Mouse (Mus musculus) adrenal gland, adult 2 months (tissue): ENCODE data around the gene Bbs9. TPM values are rescaled to one million over a fixed set of nuclear protein-coding genes. Genes with fewer than 3 reads are reported as not detected.
A peak's percentile ranks its signal among the peaks of the same experiment; 100 is the strongest.

Experiments
- DNase-seq: peaks from one replicate; pipeline ENCODE4 v3.0.0; 2021
- polyA plus RNA-seq: library from polyadenylated mRNA; depleted of rRNA; stranded (reverse); fragments of >200 nt; gene quantifications from 2 replicates; pipeline ENCODE4 v1.2.3, GENCODE M21; 2012
- total RNA-seq, 2 experiments: library from RNA; stranded (reverse); gene quantifications; 2 replicates each; pipeline ENCODE4 v1.2.3; 2021

Bbs9 gene
- total and polyA plus RNA-seq, 3 experiments = 4.3 to 18.0 (median 12.8) TPM

DNA sequence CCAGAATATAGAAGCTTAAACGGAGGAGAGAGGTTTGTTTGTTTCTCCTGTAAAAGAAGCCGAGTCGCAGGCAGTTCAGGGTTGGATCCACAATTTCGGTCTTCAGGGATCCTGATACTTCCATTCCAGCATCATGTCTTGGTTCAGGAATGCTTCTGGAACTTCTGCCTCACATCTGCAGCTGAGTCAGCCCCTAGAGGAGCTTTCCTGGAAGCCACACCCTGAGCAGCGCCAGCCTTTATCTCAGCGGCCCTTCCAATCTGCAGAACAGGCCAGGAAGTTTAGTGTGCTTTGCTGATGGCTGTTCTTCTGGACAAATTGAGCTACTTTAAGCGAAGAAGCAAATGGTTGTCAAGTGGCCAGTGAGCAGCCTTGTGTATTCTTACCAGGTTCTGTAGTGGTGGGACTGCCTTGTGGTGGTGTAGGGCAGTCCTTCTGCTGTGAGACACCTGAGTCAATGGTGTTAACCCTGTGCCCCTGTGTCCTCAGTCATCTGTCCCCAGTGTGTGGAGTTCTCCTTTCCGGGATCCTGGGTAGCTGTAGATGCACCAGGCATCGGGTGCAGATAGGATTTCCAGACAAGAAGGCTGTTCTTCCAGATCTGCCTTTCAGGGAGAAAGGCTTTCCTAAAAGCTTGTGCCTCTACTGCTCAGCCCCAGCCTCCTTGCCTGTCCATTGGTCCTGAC is 157.4 kb downstream of the Bbs9 start:
- DNase-seq = no peak

GRCm38 (mm10) chr9:22638502-22638901 is 163.0 kb downstream of the Bbs9 start:
- no peak for DNase-seq

DNA sequence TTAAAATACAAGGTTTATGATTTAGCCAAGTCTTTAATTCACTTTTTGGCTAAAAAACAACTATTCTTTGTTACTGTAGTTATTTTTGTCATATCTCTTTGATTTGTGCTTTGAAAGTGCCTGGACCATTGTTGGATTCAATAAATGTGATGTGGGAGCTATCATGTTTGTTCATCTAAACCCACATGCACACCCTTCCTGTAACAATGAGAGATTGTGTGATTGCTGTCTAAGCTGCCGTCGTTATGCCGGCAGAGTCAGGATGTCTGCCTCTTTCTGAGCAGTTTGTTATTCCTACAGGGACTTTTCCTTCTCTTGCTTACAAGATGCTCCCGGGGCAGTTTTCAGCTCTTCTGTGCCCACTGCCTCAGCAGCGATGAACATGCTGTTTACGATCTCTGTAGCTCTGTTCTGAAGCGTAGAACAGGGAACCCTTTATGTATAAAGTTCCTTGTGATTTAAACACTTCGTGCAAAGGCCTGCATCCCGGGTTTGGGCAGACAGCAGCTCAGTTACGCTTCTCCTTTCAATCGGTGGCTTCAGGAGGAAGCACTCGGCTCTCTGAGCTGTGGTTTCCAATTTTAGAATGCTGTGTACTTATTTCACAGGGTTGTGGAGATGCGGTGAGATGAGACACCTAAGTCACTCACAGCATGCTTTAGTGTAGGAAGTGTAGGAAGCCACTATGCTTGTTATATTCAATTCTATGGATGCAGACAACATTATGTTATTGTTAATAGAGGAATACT is 165.3 kb downstream of the Bbs9 start:
- DNase-seq = no peak

DNA sequence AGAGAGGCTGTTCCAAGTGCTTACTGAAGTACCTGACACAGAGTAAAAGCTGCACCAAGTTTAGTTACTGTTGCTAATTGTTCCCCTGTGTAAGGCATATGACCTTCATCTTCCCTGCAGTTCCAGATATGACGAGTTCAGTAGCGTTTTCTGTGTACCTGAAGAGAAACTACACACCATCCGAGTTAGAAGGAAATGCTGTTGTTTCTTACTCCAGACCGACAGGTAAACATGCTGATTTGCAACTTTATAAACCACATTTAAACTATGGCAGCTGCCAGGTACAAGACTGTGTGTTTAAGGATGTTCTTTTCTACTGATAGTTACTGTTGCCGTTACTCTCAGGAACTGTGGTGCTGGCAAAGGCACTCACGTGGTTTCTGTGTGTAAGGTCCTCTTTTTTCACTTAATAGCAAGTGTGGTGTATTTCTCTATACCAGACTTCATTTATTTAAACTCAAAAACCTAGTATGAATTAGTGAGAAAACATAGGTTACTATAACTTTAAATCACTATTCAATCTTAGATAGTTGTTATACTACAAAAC is 170.4 kb downstream of the Bbs9 start:
- DNase-seq = no peak

DNA sequence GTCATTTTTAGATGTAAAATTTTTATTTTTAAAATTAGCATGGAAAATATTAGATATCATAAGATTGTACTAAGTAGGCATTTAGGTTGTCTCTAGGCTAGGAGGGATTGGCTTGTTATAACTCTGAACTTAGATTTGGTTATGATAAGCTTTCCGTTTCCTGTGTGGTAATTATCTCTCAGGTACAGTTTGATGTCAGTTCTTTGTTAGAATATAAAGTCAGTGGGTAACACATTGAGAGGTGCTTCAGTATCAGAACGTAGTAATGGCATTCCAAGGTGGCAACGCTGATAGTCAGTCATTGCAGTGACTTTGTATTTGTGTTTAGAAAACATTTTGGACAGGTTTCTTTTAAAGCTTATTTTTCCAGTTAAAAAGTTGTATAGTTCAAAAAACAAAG is 170.9 kb downstream of the Bbs9 start:
- DNase-seq = no peak

DNA sequence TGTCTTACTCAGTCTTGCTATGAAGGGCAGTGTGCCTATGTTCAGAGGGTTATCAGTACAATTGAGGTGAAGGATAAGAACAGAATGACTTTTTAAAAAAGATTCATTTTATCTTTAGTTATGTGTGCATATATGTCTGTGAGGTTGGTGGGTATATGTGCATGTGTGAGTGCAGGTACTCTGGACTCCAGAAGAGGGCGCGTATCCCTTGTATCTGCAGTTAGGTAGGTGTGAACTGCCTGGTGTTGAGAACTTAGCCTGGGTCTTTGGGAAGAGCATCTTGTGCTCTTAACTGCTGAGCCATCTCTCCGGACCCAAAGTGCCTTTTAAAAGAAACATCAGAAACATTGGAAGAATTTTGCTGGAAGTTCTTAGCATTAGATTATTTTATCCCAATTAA is 172.6 kb downstream of the Bbs9 start:
- no peak for DNase-seq

DNA sequence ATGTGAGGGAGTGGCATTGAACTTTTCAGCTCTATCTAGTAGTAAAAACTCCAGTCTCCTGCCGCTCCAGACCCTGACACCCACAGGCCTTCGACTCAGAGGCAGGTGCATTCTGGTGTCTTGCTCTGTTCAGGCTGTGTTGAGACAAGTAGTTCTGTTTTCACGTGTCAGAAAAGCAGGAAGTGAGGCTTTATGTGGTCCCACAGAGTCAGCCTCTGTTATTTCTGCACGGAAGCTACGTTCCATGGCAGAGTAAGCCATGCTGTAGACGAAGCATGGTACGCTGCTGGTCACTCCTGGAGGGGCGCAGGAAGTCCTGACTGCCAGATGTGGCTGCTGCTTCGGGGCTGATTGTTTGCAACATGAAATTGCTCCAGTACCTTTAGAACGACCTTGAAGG is 174.1 kb downstream of the Bbs9 start:
- no peak for DNase-seq

DNA sequence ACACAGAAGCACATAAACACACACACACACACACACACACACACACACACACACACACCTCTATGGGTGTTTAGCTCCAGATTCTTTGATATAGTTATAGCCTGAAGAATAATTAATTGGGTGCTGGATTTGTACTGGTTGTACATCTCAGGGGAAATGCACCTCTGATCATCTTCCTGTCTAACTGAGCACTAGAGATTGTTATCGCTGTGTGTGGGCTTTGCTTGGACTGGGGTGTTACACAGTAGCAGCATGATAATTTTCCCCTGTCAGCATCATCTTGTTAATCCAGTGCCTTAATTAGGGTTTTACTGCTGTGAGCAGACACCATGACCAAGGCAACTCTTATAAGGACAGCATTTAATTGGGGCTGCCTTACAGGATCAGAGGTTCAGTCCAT is 175.3 kb downstream of the Bbs9 start:
- DNase-seq = no peak

DNA sequence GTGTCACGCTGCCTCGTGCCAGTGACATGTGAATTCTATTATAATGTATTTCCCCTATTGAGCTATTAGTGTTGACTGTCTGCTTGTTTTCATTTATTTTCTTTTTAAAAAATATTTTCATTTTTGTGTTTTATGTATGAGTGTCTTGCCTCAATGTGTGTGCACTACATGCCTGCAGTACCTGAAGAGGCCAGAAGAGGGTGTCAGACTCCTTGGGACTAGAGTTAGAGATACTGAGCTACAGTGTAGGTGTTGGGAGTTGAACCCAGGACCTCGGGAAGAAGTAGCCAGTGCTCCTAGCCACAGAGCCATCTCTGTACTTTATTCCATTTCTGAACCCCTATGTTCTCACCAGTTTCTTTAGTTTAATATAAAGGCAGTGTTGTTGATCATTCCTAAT is 176.1 kb downstream of the Bbs9 start:
- no peak for DNase-seq

DNA sequence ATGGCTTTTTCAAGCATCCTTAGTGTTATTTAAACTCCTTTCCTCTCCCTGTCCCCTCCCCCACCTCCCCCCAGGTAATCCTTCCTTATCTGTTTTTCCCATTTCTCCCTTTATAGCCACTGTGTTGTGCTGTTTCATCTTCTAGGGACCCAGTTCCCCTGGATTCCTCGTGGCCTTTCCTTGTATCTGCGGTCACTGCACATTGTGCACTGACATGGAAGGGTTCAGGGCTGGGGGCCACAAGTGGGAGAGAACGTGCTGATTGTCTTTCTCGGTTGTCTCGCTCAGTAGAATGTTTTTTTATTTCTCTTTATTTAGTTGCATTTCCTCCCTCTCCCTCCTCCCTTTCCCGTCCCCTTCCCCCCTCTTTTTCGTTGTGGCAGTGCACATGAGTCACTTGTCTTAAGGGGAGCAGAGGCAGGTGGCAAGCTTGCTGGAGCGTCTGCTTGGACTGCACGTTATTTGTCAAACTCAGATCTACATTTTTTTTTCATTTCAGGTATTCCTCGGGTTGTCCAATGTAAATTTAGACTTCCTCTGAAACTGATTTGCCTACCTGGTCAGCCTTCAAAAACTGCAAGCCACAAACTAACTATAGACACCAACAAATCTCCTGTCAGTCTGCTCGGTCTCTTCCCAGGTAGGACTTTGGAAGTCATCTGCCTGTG is 179.3 kb downstream of the Bbs9 start:
- DNase-seq = no peak

- no peak for DNase-seq
Measured at GRCm38 (mm10) chr9:22657216-22657615, 181.7 kb downstream of the Bbs9 start.

DNA sequence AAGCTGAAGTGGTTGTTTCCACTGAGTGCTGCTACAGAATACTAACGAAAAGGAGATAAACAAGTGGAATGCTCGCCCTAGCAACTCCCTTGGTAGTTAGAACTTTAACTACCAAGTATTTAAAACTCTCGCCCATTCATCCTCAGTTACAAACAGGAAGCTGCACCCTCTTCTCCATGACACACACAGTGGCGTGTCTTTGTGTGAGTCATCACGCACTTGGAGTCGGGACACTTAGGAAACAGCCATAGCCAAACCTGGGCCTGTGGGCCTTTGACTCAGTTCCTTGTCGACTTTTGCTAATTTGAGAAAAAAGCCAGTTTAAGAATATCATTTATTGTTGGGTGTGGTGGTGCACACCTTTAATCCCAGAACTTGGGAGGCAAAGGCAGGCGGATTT is 189.6 kb downstream of the Bbs9 start:
- DNase-seq = no peak

DNA sequence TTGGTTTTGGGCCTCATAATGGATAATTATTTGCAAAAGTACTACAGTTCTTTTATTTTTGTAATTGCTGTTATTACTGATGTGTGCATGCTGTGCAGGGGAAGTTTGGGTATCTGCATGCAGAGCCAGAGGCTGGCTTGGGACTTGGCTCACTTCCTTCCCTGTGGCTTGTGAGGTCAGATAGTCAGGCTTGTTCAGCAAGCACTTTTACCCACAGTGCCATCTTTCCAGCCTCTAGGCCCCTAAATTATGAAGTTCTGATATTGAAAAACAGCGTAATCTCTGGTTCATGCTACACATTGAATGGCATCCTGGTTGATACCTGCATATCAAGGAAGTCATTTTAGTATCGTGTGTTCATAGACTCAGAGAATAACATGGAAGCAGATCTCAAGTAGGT is 197.4 kb downstream of the Bbs9 start:
- no peak for DNase-seq

DNA sequence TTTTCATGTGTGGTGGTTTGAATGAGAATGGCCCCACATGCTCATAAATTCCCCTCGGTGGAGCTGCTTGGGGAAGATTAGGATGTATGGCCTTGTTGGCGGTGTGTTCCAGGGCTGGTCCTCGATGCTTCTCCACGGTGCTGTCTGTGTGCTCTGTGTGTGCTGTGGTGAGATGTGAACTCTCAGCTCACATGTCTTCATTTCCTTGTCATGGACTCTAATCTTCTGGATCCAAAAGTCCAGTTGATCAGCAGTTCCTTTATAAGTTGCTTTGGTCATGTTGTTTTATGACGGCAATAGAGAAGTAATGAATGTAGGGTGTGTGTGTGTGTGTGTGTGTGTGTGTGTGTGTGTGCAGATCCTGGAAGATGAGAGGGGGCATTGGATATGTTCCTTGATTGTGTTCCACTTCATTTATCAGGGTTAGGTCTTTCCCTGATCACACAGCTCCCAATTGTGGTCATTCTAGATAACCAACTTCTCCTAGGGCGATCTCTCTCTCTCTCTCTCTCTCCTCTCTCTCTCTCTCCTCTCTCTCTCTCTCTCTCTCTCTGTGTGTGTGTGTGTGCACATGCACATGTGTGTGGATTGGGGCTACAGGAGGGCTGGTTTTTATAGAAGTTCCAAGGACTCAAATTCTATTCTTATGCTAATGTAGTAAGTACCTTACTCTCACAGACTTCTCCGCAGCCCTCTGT is 201.8 kb downstream of the Bbs9 start:
- DNase-seq = no peak

DNA sequence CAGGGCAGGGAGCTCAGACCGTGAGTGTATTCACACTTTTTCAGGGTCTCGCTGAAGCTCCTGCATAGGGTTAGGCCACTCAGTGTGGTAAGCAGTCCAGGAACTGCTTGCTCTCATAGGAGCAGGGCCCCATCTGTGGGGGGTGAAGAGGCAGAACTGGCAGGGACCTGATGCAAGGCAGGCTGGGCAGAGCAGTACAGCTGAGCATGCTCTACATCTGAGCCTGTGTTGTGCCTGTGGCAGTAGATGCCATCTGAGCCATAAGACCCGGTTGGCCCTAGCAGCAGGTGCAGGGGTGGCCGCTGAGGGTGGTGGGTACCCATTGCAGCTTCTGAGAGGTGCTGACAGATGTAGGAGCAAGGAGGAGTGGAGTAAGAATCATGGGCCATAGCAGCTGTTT is 202.5 kb downstream of the Bbs9 start:
- DNase-seq = no peak

GRCm38 (mm10) chr9:22678496-22678895 is 203.0 kb downstream of the Bbs9 start:
- DNase-seq = peak; percentile 33

GRCm38 (mm10) chr9:22679485-22679884 is 204.0 kb downstream of the Bbs9 start:
- no peak for DNase-seq

DNA sequence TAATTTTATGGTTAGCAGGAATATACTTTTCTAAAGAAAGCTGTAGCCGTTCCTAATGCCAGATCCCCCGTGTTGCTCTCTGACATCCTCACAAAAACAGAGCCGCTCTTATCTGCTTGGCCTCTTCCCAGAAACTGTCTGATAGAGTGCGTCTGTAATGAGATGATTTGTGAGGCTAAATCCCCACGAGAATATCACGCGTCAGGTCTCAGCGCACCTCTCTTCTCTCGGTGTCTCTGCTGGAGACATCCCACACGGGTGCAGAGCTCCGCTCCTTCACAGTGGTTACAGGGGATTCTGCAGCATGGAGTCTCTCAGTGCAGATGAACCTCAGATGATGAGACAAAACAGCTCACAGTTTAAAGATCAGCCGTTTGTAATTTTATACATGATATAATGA is 204.5 kb downstream of the Bbs9 start:
- DNase-seq = peak; percentile 4

DNA sequence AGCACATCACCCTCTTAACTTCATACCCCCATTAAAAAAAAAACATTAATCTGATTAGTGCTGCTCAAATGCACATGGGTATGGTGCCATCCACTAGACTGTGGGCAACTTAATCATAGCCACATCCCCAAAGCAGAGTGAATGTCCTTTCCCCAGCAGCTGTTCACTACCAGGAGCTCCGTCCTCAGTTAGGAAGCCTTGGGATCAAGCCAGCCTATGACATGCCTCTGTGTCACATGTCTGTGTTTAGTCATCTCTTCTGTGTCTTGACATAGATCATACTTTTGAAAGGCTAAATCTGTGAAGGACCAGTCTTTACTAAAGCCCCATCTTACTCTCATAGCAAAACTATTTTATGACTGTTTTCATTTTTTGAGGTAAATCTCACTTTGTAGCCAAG is 205.0 kb downstream of the Bbs9 start:
- peak; percentile 86 for DNase-seq

DNA sequence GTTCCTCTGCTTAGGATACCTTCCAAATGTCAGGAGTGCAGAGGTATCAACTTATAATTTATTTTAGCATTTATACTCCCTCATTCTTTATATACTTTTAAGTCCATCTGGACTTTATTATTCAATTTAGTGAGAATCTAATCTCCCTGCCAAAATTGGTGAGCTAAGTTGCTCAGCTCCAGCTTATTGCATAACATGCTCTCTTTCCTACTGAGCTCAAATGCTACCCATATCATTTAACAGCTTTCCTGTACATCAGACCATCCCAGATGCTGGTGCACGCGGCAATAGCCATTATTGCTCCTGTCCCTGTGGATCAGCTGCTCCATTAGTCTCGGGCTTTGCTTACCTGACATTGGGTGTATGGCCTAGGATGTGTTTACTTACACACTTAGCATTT is 208.3 kb downstream of the Bbs9 start:
- DNase-seq = no peak

DNA sequence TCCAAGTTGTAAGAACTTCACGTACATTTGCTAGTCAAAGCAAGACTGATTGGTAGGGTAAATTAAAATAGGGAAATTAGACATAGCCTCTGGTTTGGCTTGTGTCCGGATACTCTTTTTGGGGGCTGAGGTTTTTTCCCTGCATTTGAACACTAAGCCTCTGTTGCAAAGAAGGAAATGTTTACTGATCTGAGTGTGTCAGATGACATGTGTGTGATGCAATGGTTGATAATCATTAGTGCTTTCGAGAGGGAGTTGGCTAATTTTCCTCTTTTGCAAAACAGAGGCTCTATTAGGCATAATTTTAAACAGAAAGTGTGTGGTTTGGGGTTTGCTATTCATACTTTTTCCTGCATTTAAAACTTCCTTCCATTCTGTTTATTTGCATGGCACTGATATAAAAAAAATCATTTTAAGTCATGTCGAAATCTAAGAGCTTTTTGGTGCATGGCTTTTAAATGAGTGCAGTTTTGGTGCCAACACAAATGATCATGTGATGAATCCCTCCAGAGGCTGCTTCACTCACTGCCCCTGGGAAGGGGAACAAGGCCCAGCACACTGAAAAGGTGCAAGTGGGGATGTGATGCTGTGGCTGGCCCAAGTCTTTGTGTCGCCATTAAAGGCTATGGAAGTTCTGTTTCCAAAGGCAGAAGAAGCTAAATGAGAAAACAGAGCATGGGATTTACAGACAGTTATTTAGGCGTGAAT is 211.4 kb downstream of the Bbs9 start:
- DNase-seq = no peak

GRCm38 (mm10) chr9:22690234-22690633 is 214.7 kb downstream of the Bbs9 start:
- DNase-seq = no peak
